Mouse (Mus musculus): ENCODE measurements around the gene Hlf. TPM values are rescaled to one million over a fixed set of nuclear protein-coding genes. Genes with fewer than 3 reads are reported as not detected.

Hlf gene
- 0.22 and 0.73 TPM in 2 replicates for total RNA-seq (2015)
- total RNA-seq (2017), result 0.07 and 0.37 TPM in 2 replicates

DNA sequence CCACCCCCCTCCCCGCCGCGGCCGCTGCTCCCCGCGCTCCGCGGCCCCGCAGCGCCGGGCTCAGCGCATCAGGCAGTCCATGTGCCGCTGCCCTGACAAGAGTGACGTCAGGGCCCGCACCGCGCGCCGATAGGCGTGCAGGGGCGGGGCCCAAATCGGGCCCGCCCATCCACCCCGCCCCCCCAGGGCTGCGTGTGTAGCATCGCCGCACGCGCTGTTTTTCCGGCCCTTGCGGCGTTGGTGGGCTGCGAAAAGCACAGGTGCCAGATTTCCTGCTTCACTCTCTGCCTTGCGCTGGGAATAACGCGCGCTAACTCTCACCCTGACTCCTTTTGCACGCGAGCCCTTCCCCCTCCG, at the start of gene Hlf:
TSS of gene Hlf (minus strand) at position 79 of the 357 bp plus-strand sequence.
- ATAC-seq (ENCODE audit: poor library complexity, severe bottlenecking), result peak; percentile 76

- ATAC-seq (ENCODE audit: poor library complexity, severe bottlenecking), result no peak
Observed at GRCm38 (mm10) chr11:90438768-90439167, 48.1 kb upstream of the Hlf start.

DNA sequence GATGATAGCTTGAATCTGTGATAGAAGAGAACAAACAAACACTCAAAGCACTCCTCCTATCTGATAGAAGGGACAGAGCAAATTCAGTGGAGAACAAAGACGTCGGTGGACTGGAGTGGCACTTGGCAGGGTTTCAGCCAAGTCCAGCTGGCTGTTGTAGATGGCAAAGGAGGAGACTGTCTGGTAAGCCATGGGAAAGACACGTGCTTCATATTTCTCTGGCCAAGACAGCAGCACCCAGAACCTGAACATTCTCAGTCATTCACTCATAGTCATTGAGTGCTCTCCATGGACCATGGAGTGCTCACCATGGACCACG, 34.5 kb upstream of the Hlf start:
- ATAC-seq (ENCODE audit: poor library complexity, severe bottlenecking), result no peak

GRCm38 (mm10) chr11:90424334-90425206, 33.9 kb upstream of the Hlf start:
- no peak for ATAC-seq (ENCODE audit: poor library complexity, severe bottlenecking)

GRCm38 (mm10) chr11:90423896-90424295, 33.2 kb upstream of the Hlf start:
- no peak for ATAC-seq (ENCODE audit: poor library complexity, severe bottlenecking)

GRCm38 (mm10) chr11:90419706-90420105, 29.0 kb upstream of the Hlf start:
- peak; percentile 53 for ATAC-seq (ENCODE audit: poor library complexity, severe bottlenecking)

DNA sequence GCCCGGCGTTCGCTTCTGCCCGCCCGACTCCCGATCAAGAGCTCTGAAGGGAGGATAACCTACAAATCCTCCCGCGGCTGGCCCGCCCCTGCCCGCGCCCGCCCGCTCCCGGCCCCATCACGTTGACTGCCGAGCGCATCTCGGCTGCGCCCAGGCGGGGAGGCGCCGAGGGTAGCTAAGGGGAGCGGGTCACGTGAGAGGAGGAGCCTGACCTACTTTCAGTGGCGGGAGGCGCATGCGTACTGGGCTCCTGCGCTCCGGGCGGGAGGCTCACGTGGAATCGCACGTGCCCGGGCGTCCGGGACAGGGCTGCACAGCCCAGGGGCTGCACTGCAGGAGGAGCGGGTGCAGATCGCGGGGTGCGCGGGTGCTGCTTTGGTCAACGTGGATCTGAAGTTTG, 27.2 kb upstream of the Hlf start:
- ATAC-seq (ENCODE audit: poor library complexity, severe bottlenecking), result peak; percentile 79

DNA sequence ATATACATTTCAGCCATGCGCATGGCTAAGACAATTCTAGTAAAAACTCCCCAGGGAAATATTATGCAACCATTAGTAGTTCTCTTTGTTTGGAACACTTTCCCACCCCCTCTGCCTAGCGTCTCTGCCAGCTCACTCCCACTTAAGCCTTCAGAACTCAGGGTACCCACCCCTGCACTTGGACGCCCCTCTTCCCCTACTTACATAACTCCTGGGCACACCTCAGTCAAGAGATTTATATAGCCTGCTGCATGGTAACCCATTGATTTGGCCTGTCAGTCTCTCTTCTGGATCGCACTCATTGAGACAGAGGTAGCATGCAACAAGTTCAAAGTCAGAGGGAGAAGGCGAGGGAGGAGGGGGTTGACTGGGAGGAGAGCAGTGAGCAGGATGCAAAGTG, 26.3 kb upstream of the Hlf start:
- ATAC-seq (ENCODE audit: poor library complexity, severe bottlenecking), result no peak

DNA sequence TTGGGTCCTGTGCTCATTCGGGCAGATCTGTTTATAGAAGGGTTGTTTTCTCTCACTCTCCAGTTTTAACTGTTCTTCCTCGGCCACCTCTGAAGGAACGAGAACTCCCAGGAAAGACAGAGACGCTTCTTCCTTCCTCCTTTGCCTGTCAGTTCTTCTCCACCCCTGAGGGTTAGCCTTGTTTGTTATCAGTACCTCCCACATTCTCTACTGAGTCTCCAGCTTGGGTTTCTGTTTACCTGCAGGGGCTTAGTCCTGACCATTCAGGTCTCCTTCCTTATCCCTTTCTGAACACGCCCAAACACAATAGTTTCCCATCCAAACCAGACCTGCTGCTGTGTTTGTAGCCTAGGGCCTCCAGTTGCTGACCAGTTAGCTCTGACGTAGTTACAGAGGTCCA, 8.2 kb upstream of the Hlf start:
- no peak for ATAC-seq (ENCODE audit: poor library complexity, severe bottlenecking)

GRCm38 (mm10) chr11:90391271-90392185, 833 bp upstream of the Hlf start:
- no peak for ATAC-seq (ENCODE audit: poor library complexity, severe bottlenecking)

GRCm38 (mm10) chr11:90389902-90390816, 536 bp downstream of the Hlf start:
- 0 out of 2 replicates have a peak, but pooled peaks have one; percentile 2 for ATAC-seq (ENCODE audit: poor library complexity, severe bottlenecking)

DNA sequence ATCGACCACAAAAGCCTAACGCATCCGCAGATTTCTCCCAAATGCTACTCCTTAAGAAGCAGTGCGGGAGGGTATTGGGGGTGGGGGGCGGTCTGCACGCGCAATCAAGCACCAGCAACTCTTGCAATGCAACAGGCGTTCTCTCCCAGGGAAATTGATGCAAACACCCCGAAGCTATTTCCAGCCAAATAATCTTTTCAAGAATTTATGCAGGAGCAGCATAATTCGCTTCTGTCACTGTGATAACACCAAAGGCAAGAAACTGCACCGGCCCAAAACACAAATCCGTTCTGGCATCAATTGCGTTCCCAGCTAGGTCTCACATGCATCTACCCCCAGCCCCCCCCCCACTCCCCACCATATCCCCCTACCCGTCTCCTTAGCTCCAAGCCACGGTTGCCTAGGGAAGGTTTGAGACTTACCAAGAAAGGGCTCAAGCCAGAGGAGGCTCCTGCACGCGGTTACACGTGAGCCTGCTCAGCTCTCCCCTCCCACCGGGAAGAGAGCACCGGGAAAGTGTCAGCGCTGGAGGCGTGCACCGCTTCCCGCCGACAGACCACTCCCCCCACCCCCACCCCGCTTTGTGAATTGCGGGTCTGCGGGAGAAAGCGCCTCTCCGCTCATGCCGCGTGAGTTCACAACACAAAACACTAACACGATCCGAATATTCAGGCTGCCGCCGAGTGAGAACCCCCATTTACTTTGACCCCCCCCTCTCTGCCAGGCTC, 1.4 kb downstream of the Hlf start:
- ATAC-seq (ENCODE audit: poor library complexity, severe bottlenecking), result peak; percentile 3; the same call in 1 of the 2 replicates

- ATAC-seq (ENCODE audit: poor library complexity, severe bottlenecking), result peak; percentile 54
Observed at GRCm38 (mm10) chr11:90387501-90388440, 2.9 kb downstream of the Hlf start.

GRCm38 (mm10) chr11:90382005-90382611, 8.6 kb downstream of the Hlf start:
- ATAC-seq (ENCODE audit: poor library complexity, severe bottlenecking), result no peak

GRCm38 (mm10) chr11:90381113-90381512, 9.6 kb downstream of the Hlf start:
- ATAC-seq (ENCODE audit: poor library complexity, severe bottlenecking), result no peak

DNA sequence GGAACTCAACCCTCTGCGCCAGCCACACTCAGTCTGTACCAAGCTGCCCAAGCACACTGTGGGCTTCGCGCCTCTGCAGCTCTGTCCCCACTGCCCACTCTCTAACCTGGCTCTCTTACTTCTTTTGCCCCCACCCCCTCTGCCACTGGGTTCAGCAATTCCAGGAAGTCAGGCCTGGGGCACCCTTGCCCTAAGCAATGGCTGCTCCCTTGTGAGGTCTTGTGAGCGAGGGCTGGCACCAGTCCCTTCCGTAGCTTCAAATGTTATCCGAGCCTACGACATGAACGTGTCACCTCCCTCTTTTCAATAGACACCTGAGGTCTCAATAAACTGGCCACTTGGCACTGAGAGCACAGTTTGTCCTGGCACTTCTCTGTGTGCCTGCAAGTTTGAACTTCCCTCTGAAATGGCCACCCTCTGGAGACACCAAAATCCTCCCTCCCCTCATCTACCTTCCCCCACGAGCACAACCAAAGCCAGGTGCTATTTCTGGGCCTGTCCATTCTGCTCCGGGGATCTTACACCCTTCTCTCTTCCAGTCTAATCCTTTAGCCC, 10.5 kb downstream of the Hlf start:
- no peak for ATAC-seq (ENCODE audit: poor library complexity, severe bottlenecking)

- no peak for ATAC-seq (ENCODE audit: poor library complexity, severe bottlenecking)
Observed at GRCm38 (mm10) chr11:90378008-90378407, 12.7 kb downstream of the Hlf start.

DNA sequence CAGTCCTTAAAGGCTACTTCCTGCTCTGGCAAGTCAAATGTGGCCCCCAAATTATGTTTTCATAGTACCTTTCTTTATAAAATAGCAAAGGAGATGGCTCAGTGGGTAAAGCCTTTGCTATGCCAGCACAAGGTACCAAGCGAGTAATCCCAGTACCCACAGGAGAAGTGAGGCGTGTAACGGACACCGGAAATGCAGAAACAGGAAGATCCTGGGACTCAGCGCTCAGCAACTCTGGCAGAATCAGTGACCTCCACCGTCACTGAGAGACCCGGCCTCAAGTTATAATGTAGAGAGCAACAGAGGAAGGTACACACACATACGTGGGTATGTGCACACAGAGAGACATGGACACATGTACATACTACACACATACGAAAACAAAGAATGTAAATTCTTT, 14.3 kb downstream of the Hlf start:
- peak; percentile 48; the same call in 1 of the 2 replicates for ATAC-seq (ENCODE audit: poor library complexity, severe bottlenecking)
